Mouse (Mus musculus): ENCODE measurements around the gene Cep85l.

GRCm38 (mm10) chr10:53353665-53354064, 26.1 kb downstream of the Cep85l start:
- TF ChIP-seq CTCF (IDR thresholded peaks at IDR 0.05) (no peak), EP300 (IDR thresholded peaks at IDR 0.05) (no peak)
